Mouse (Mus musculus) ES-E14 (cell line): ENCODE data around the gene Casp4. TPM values are rescaled to one million over a fixed set of nuclear protein-coding genes. Genes with fewer than 3 reads are reported as not detected.

Source experiments
- DNase-seq: peaks from one replicate; pipeline ENCODE4 v3.0.0-alpha.2; 2013; ENCODE audit warnings: low read depth, low spot score
- H3K27ac ChIP-seq: 2 replicates; pipeline ENCODE4 v1.5.1; 2012; ENCODE audit warnings: low read depth, mild to moderate bottlenecking, low read length, moderate library complexity, mixed read lengths; ENCODE audit not compliant: poor library complexity, insufficient read depth, severe bottlenecking
- H3K36me3 ChIP-seq: 2 replicates; pipeline ENCODE4 v1.6.1; 2012; ENCODE audit warnings: mild to moderate bottlenecking, low read length, moderate library complexity, mixed read lengths; ENCODE audit not compliant: control insufficient read depth, poor library complexity, insufficient read depth, severe bottlenecking
- H3K4me1 ChIP-seq, 2 experiments: fragments of 150-350 bp in 1 of 2; sonication (generic) in 1 of 2; 2 replicates each; pipeline ENCODE4 v1.6.1; 2012; ENCODE audit warnings: low read length in 2 of 2, mild to moderate bottlenecking in 1 of 2, mixed read lengths in 1 of 2; ENCODE audit not compliant: control insufficient read depth in 2 of 2, insufficient read depth in 2 of 2, poor library complexity in 1 of 2
- H3K4me3 ChIP-seq, 2 experiments: fragments of 150-350 bp in 1 of 2; sonication (generic) in 1 of 2; 2 replicates each; pipeline ENCODE4 v1.5.1; 2012; ENCODE audit warnings: low read length in 2 of 2, low read depth in 1 of 2, mild to moderate bottlenecking in 1 of 2, mixed read lengths in 1 of 2; ENCODE audit not compliant: insufficient read depth in 1 of 2, poor library complexity in 1 of 2, severe bottlenecking in 1 of 2
- H3K9ac ChIP-seq: 2 replicates; pipeline ENCODE4 v1.6.1; 2012; ENCODE audit warnings: low read depth, mild to moderate bottlenecking, low read length, mixed read lengths; ENCODE audit not compliant: poor library complexity, insufficient read depth, severe bottlenecking
- H3K9me3 ChIP-seq: fragments of 150-350 bp; sonication (generic); 2 replicates; pipeline ENCODE4 v1.6.1; 2012; ENCODE audit warnings: low read depth, mild to moderate bottlenecking, low read length; ENCODE audit not compliant: control insufficient read depth, insufficient read depth
- CHD2 ChIP-seq: IDR thresholded peaks from 2 replicates; pipeline ENCODE4 v1.6.1; 2014; ENCODE audit warnings: mild to moderate bottlenecking, low read depth, low read length, inconsistent platforms
- HCFC1 ChIP-seq: IDR thresholded peaks from 2 replicates; pipeline ENCODE4 v1.6.1; 2012; ENCODE audit warnings: low read length, inconsistent platforms, borderline replicate concordance; ENCODE audit not compliant: insufficient read depth
- MAFK ChIP-seq: IDR thresholded peaks from 2 replicates; pipeline ENCODE4 v1.6.1; 2014; ENCODE audit warnings: mild to moderate bottlenecking, low read depth, low read length, inconsistent platforms; ENCODE audit not compliant: insufficient read depth
- ZC3H11A ChIP-seq: IDR thresholded peaks from 2 replicates; pipeline ENCODE4 v1.6.1; 2012; ENCODE audit warnings: low read depth, mild to moderate bottlenecking, inconsistent platforms, low read length, borderline replicate concordance
- ZNF384 ChIP-seq: IDR thresholded peaks from 2 replicates; pipeline ENCODE4 v1.6.1; 2012; ENCODE audit warnings: low read depth, low read length, inconsistent platforms
- in situ Hi-C, 2 experiments: fragments of 600-800 bp; cut with MboI; formaldehyde crosslinking; loops; one replicate each; pipeline ENCODE4 v1.15.1; 2025; ENCODE audit warnings: low sequenced_read_pairs in 2 of 2, inconsistent platforms in 1 of 2; ENCODE audit not compliant: unreplicated experiment in 2 of 2
- total RNA-seq: library from RNA; depleted of rRNA; stranded (reverse); fragments of 300-350 nt; gene quantifications from 2 replicates; pipeline ENCODE4 v1.2.3, GENCODE M21; 2012

Casp4 gene
- total RNA-seq, 1 experiment = 0.40 TPM

GRCm38 (mm10) chr9:5299132-5299381 is 9.6 kb upstream of the Casp4 start:
- H3K27ac ChIP-seq = no peak overlapping the region
- no peaks in the 10 kb centered on the region for H3K4me1 ChIP-seq
- no peaks in the 10 kb centered on the region for H3K36me3 ChIP-seq
- H3K4me3 ChIP-seq = no peak overlapping the region
- H3K9ac ChIP-seq = no peak overlapping the region
- in situ Hi-C loops = no loop called here
- no peak for TF ChIP-seq ZNF384
- no peak for TF ChIP-seq MAFK
- TF ChIP-seq HCFC1 = no peak
- no peak for TF ChIP-seq CHD2
- TF ChIP-seq ZC3H11A = no peak
- DNase-seq = no peak
- no peaks in the 10 kb centered on the region for H3K9me3 ChIP-seq

DNA sequence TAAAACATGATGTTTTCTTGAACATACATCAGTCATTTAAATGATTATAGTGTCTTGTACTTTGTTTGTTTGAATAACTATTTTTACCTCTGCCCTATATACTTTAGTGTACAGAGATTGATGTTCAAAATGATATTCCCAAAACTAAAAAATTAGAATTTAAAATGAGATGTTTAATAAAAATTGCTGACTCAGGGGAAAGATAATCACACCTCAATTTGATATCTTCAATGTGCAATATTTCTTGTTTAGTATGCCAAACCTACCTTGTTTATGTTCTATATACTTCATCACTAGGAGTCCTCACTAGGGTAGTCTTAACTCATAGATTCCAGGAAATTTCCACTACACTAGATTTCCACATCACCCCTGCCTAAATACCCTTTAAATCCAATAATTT is 1.5 kb downstream of the Casp4 start:
- in situ Hi-C loops = no loop called here
- Histone ChIP-seq H3K36me3 (no peaks in the 10 kb centered on the region), H3K9ac (no peak overlapping the region), H3K4me1 (no peaks in the 10 kb centered on the region), H3K4me3 (no peak overlapping the region), H3K27ac (no peak overlapping the region), H3K9me3 (no peaks in the 10 kb centered on the region)
- peak; percentile 88 for TF ChIP-seq MAFK
- TF ChIP-seq HCFC1 = no peak
- no peak for DNase-seq

DNA sequence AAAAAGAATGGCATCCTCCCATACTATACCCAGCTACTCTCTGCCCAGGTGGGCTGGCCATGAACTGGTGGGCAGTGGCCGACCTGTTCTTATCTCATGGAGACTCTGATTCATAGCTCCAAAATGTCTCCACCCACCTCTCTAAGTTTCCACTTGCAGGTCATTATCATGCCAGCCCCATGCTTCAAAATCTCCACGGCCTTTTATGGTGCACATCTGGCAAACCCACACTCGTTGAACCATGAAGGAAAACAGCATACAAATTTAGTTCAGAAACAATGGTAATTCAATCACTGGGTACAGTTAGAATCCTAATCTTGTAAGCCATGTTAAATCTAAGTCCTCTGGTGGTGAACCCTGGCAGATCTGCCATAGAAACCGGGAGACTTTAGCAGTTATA is 2.8 kb downstream of the Casp4 start:
- DNase-seq = no peak
- Histone ChIP-seq H3K9me3 (no peaks in the 10 kb centered on the region), H3K9ac (no peak overlapping the region), H3K27ac (no peak overlapping the region), H3K4me1 (no peaks in the 10 kb centered on the region), H3K36me3 (no peaks in the 10 kb centered on the region), H3K4me3 (no peak overlapping the region)
- TF ChIP-seq CHD2 (no peak), MAFK (no peak), ZNF384 (no peak)
- in situ Hi-C loops = no loop called here

GRCm38 (mm10) chr9:5328204-5328603 is 19.6 kb downstream of the Casp4 start:
- TF ChIP-seq CHD2 (no peak), ZNF384 (peak; percentile 75)
- H3K4me1 ChIP-seq = no peaks in the 10 kb centered on the region
- no peaks in the 10 kb centered on the region for H3K9me3 ChIP-seq
- in situ Hi-C loops = no loop called here
- no peak overlapping the region for H3K27ac ChIP-seq
- H3K36me3 ChIP-seq = no peaks in the 10 kb centered on the region
- no peak for DNase-seq
- no peak overlapping the region for H3K9ac ChIP-seq
- H3K4me3 ChIP-seq = no peak overlapping the region

DNA sequence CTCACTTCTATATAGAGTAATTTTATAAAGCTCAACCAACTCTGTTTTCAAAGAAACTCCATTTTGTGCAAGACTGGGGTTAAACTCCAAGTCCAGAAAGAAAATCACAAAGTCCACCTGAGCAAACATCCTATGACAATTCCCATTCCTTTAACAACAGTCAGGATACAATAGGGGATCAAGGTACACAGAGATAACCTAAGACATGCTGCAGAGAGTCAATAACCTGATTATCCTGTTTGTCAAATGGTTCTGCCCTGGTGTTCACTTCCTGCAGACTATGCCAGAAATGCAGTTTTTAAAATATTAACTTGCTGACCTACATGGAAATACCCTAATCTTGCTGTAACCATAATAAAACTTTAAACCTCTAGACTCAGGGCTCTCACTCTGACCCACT is 23.8 kb downstream of the Casp4 start:
- Histone ChIP-seq H3K27ac (no peak overlapping the region), H3K9ac (no peak overlapping the region), H3K4me1 (no peaks in the 10 kb centered on the region), H3K9me3 (no peaks in the 10 kb centered on the region), H3K36me3 (no peaks in the 10 kb centered on the region), H3K4me3 (no peak overlapping the region)
- in situ Hi-C loops = no loop called here
- no peak for TF ChIP-seq ZC3H11A
- TF ChIP-seq HCFC1 = no peak
- no peak for DNase-seq
